Mouse (Mus musculus): ENCODE results near the gene Prkcz. TPM values are rescaled to one million over a fixed set of nuclear protein-coding genes. Genes with fewer than 3 reads are reported as not detected.
A peak's percentile ranks its signal among the peaks of the same experiment; 100 is the strongest.

Prkcz gene
- polyA plus RNA-seq, 1 experiment from 2014 or later, result 6.8 TPM

GRCm38 (mm10) chr4:155280768-155281121 is 80.4 kb downstream of the Prkcz start:
- WGBS (ENCODE audit: insufficient replicate concordance), result 86% methylated on average over 1 of the region's 1 CpGs
- peaks cover 20% of the 10 kb centered on the region for H3K4me1 ChIP-seq (ENCODE audit: control insufficient read depth, insufficient read depth, low read length)
- no peaks in the 10 kb centered on the region for H3K9me3 ChIP-seq (replicated peaks; ENCODE audit: control insufficient read depth, low read length)
- no peak overlapping the region for H3K9ac ChIP-seq (ENCODE audit: low read depth, low read length)
- H3K4me3 ChIP-seq (ENCODE audit: low read depth, low read length), result no peak overlapping the region
- no peak for ATAC-seq (replicated peaks; ENCODE audit: insufficient number of reproducible peaks, low FRiP score, low TSS enrichment)
- H3K27ac ChIP-seq (ENCODE audit: low read depth, low read length), result no peak overlapping the region
- H3K36me3 ChIP-seq (ENCODE audit: control insufficient read depth, insufficient read depth, low read length), result no peaks in the 10 kb centered on the region
- H3K4me2 ChIP-seq, result no peak overlapping the region
- no peaks in the 10 kb centered on the region for H3K27me3 ChIP-seq (ENCODE audit: control insufficient read depth, insufficient read depth, low read length)

GRCm38 (mm10) chr4:155279926-155280767 is 81.0 kb downstream of the Prkcz start:
- WGBS (ENCODE audit: insufficient replicate concordance), result 57% methylated on average over 16 of the region's 16 CpGs
- ATAC-seq (replicated peaks; ENCODE audit: insufficient number of reproducible peaks, low FRiP score, low TSS enrichment), result 0 out of 2 replicates have a peak, but pooled peaks have one; percentile 27
- no peaks in the 10 kb centered on the region for H3K9me3 ChIP-seq (replicated peaks; ENCODE audit: control insufficient read depth, low read length)
- H3K4me1 ChIP-seq (ENCODE audit: control insufficient read depth, insufficient read depth, low read length), result peaks cover 20% of the 10 kb centered on the region
- no peaks in the 10 kb centered on the region for H3K36me3 ChIP-seq (ENCODE audit: control insufficient read depth, insufficient read depth, low read length)
- H3K4me3 ChIP-seq (ENCODE audit: low read depth, low read length), result no peak overlapping the region
- H3K27ac ChIP-seq (ENCODE audit: low read depth, low read length), result 0 out of 2 replicates have a peak overlapping the region, but pooled peaks have one; percentile 13
- H3K9ac ChIP-seq (ENCODE audit: low read depth, low read length), result no peak overlapping the region
- H3K4me2 ChIP-seq, result no peak overlapping the region
- H3K27me3 ChIP-seq (ENCODE audit: control insufficient read depth, insufficient read depth, low read length), result no peaks in the 10 kb centered on the region

GRCm38 (mm10) chr4:155279054-155279453 is 82.1 kb downstream of the Prkcz start:
- H3K9me3 ChIP-seq (replicated peaks; ENCODE audit: control insufficient read depth, low read length), result no peaks in the 10 kb centered on the region
- no peak overlapping the region for H3K4me3 ChIP-seq (ENCODE audit: low read depth, low read length)
- H3K4me2 ChIP-seq, result no peak overlapping the region
- H3K27me3 ChIP-seq (ENCODE audit: control insufficient read depth, insufficient read depth, low read length), result no peaks in the 10 kb centered on the region
- H3K9ac ChIP-seq (ENCODE audit: low read depth, low read length), result no peak overlapping the region
- H3K36me3 ChIP-seq (ENCODE audit: control insufficient read depth, insufficient read depth, low read length), result no peaks in the 10 kb centered on the region
- WGBS (ENCODE audit: insufficient replicate concordance), result 77% methylated on average over 8 of the region's 8 CpGs
- H3K27ac ChIP-seq (ENCODE audit: low read depth, low read length), result peak overlapping the region; percentile 25
- peaks cover 20% of the 10 kb centered on the region for H3K4me1 ChIP-seq (ENCODE audit: control insufficient read depth, insufficient read depth, low read length)
- ATAC-seq (replicated peaks; ENCODE audit: insufficient number of reproducible peaks, low FRiP score, low TSS enrichment), result no peak

DNA sequence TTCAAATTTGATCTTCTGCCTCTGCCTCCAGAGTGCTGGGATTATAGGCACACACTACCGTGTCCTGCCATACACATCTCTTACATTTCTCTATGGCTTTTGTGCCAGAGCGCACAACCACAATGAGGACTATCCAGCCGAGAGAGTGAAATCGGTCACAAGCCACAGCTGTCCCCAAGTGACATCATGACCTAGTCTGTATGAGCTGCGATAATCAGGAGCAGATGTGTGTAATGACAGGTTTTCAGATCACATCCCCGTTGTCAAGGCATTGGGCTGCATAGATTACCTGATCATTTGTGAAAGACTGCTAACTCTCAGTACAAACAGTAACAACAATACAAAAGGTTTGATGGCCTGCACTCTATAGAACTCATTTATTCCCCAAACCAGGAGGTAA is 83.2 kb downstream of the Prkcz start:
- no peak overlapping the region for H3K9ac ChIP-seq (ENCODE audit: low read depth, low read length)
- no peaks in the 10 kb centered on the region for H3K36me3 ChIP-seq (ENCODE audit: control insufficient read depth, insufficient read depth, low read length)
- H3K27ac ChIP-seq (ENCODE audit: low read depth, low read length), result no peak overlapping the region
- no peak overlapping the region for H3K4me2 ChIP-seq
- H3K4me1 ChIP-seq (ENCODE audit: control insufficient read depth, insufficient read depth, low read length), result peaks cover 17% of the 10 kb centered on the region
- H3K9me3 ChIP-seq (replicated peaks; ENCODE audit: control insufficient read depth, low read length), result no peaks in the 10 kb centered on the region
- ATAC-seq (replicated peaks; ENCODE audit: insufficient number of reproducible peaks, low FRiP score, low TSS enrichment), result no peak
- no peaks in the 10 kb centered on the region for H3K27me3 ChIP-seq (ENCODE audit: control insufficient read depth, insufficient read depth, low read length)
- WGBS (ENCODE audit: insufficient replicate concordance), result 62% methylated on average over 6 of the region's 6 CpGs
- H3K4me3 ChIP-seq (ENCODE audit: low read depth, low read length), result no peak overlapping the region

GRCm38 (mm10) chr4:155274851-155275250 is 86.3 kb downstream of the Prkcz start:
- ATAC-seq (replicated peaks; ENCODE audit: insufficient number of reproducible peaks, low FRiP score, low TSS enrichment), result no peak
- no peaks in the 10 kb centered on the region for H3K9me3 ChIP-seq (replicated peaks; ENCODE audit: control insufficient read depth, low read length)
- no peak overlapping the region for H3K27ac ChIP-seq (ENCODE audit: low read depth, low read length)
- no peak overlapping the region for H3K4me2 ChIP-seq
- no peak overlapping the region for H3K9ac ChIP-seq (ENCODE audit: low read depth, low read length)
- 66% methylated on average over 3 of the region's 3 CpGs for WGBS (ENCODE audit: insufficient replicate concordance)
- no peak overlapping the region for H3K4me3 ChIP-seq (ENCODE audit: low read depth, low read length)
- H3K36me3 ChIP-seq (ENCODE audit: control insufficient read depth, insufficient read depth, low read length), result no peaks in the 10 kb centered on the region
- H3K27me3 ChIP-seq (ENCODE audit: control insufficient read depth, insufficient read depth, low read length), result no peaks in the 10 kb centered on the region; the same call in 1 of the 2 replicates
- no peaks in the 10 kb centered on the region for H3K4me1 ChIP-seq (ENCODE audit: control insufficient read depth, insufficient read depth, low read length)

DNA sequence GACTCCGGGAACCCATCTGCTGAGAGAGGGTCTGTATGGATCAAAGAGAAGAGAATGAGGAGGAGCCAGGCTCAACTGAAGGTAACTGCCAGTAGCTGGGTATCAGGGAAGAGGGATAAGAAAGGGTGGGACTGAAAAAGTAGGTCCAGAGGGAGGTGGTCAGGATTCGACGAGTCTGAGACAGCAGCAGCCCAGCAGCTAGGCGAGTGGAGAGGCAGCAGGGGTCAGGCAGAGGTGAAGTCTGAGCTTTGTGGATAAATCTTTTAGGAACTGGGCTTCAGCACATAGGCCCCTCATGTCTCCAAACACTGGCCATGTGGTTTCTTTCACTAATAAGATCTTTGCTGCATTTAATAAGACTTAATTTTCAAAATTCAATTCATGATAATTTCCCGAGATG is 86.7 kb downstream of the Prkcz start:
- Histone ChIP-seq H3K27ac (ENCODE audit: low read depth, low read length) (no peak overlapping the region), H3K4me1 (ENCODE audit: control insufficient read depth, insufficient read depth, low read length) (no peaks in the 10 kb centered on the region), H3K4me2 (no peak overlapping the region), H3K27me3 (ENCODE audit: control insufficient read depth, insufficient read depth, low read length) (no peaks in the 10 kb centered on the region; the same call in 1 of the 2 replicates), H3K9ac (ENCODE audit: low read depth, low read length) (no peak overlapping the region), H3K36me3 (ENCODE audit: control insufficient read depth, insufficient read depth, low read length) (no peaks in the 10 kb centered on the region), H3K9me3 (replicated peaks; ENCODE audit: control insufficient read depth, low read length) (no peaks in the 10 kb centered on the region), H3K4me3 (ENCODE audit: low read depth, low read length) (no peak overlapping the region)
- no peak for ATAC-seq (replicated peaks; ENCODE audit: insufficient number of reproducible peaks, low FRiP score, low TSS enrichment)
- 28% methylated on average over 5 of the region's 5 CpGs for WGBS (ENCODE audit: insufficient replicate concordance)

DNA sequence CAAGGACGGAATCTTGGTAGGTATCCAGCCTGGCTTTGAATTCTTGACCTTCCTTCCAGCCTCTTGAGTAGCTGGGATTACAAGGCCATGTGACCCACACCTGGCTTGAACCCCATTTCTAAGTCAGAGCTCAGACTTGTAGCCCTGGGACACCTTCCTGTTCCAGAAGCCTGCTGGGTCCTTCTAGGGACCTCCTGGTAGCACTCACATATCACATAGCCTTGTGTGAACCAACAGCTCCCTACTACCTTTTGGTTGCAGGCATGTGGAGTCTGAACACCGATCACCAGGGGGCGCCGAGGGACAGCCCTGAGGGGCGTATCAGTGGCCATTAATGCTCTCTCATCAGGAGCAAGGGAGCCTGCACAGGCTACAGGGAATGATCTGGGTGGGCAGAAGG is 92.8 kb downstream of the Prkcz start:
- Histone ChIP-seq H3K9me3 (replicated peaks; ENCODE audit: control insufficient read depth, low read length) (no peaks in the 10 kb centered on the region), H3K4me2 (no peak overlapping the region), H3K27me3 (ENCODE audit: control insufficient read depth, insufficient read depth, low read length) (no peaks in the 10 kb centered on the region; the same call in 1 of the 2 replicates), H3K9ac (ENCODE audit: low read depth, low read length) (no peak overlapping the region), H3K36me3 (ENCODE audit: control insufficient read depth, insufficient read depth, low read length) (no peaks in the 10 kb centered on the region), H3K4me1 (ENCODE audit: control insufficient read depth, insufficient read depth, low read length) (no peaks in the 10 kb centered on the region), H3K27ac (ENCODE audit: low read depth, low read length) (no peak overlapping the region), H3K4me3 (ENCODE audit: low read depth, low read length) (no peak overlapping the region)
- ATAC-seq (replicated peaks; ENCODE audit: insufficient number of reproducible peaks, low FRiP score, low TSS enrichment), result no peak
- 14% methylated on average over 5 of the region's 5 CpGs for WGBS (ENCODE audit: insufficient replicate concordance)

DNA sequence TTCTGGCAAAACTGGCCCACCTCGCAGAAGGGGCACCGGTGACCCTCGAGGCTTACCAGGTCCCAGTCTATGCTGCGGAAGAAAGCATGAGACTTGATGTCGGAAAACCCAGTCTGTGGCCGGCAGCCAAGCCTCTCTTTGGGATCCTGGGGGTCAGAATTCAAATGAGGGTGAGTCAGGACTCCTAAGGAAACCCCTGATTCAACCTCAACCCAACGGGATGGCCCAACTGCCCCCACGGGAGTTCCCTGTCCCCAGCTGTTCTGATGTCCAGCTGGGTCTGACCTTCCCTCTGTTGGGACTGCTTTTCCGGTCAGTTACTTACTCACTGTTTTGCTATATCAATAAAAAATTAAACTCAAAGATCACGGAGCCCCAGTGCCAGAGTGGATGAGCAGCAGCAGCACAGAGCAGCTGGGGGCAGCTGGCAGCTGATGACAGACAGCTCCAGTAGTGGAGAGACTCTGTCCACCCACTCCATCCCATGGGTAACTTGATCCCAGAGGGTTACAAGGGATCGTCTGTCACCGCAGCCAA is 93.5 kb downstream of the Prkcz start:
- Histone ChIP-seq H3K27ac (ENCODE audit: low read depth, low read length) (no peak overlapping the region), H3K9me3 (replicated peaks; ENCODE audit: control insufficient read depth, low read length) (no peaks in the 10 kb centered on the region), H3K9ac (ENCODE audit: low read depth, low read length) (no peak overlapping the region), H3K36me3 (ENCODE audit: control insufficient read depth, insufficient read depth, low read length) (no peaks in the 10 kb centered on the region), H3K4me2 (no peak overlapping the region), H3K4me1 (ENCODE audit: control insufficient read depth, insufficient read depth, low read length) (no peaks in the 10 kb centered on the region), H3K27me3 (ENCODE audit: control insufficient read depth, insufficient read depth, low read length) (no peaks in the 10 kb centered on the region; the same call in 1 of the 2 replicates), H3K4me3 (ENCODE audit: low read depth, low read length) (no peak overlapping the region)
- WGBS (ENCODE audit: insufficient replicate concordance), result 48% methylated on average over 12 of the region's 12 CpGs
- no peak for ATAC-seq (replicated peaks; ENCODE audit: insufficient number of reproducible peaks, low FRiP score, low TSS enrichment)

Measured in heart, embryonic 11.5 days (tissue).